In genomic region chr7:98477153-98477552, GRCm38 (mm10) we compare ENCODE assay signal across 23 mouse cellular contexts. TPM values are rescaled to one million over a fixed set of nuclear protein-coding genes. Genes with fewer than 3 reads are reported as not detected.
A peak's percentile ranks its signal among the peaks of the same experiment; 100 is the strongest.
DNase-seq lines count a peak whose midpoint lies in the region; ATAC-seq lines count a peak whose summit lies in the region.
"Had no signal": no experiment of that assay in that cellular context is flagged by ENCODE, and none has a peak within 500 bp of the region (broad histone marks: within the 10 kb centered on the region; RNA-seq: fewer than 3 reads in every experiment).

No protein-coding gene starts in this region.

- no peak for ATAC-seq in inflammation-experienced regulatory T-cells, adult 6 months
- ATAC-seq in granulocyte monocyte progenitor cell, adult 5-6 weeks (replicated peaks; ENCODE audit: poor library complexity, severe bottlenecking) = no peak
- ATAC-seq: forebrain, embryonic 15.5 days; intestine, embryonic 16.5 days; liver, embryonic 12.5 days had no signal

- intact Hi-C loops in heart, postnatal 36 days (cut with DNase I) = no loop called here
- intact Hi-C loops in gastrocnemius, postnatal 14 days (cut with DNase I; ENCODE audit: low total_unique reads) = loop anchor here (5.0 kb wide), 1 partner anchor 305 kb away; no protein-coding TSS in a partner anchor

- peak; percentile 93 for DNase-seq in heart, adult 11 months
- no peak for DNase-seq in heart, postnatal 36 days
- peak; percentile 78 for DNase-seq in brain, adult 2 months (ENCODE audit: low read depth, low spot score)
- peak; percentile 57 for DNase-seq in cerebellum, adult 8-10 months
- DNase-seq in gastrocnemius, postnatal 14 days = peak; percentile 69
- DNase-seq: adrenal gland, postnatal 36 days; kidney, postnatal 4 days; layer of hippocampus, adult 9-11 months; lung, adult 2 months; lung, postnatal 36 days; right cerebral cortex, adult 18-20 months had no signal

RNA-seq across cellular contexts. Expression of gene Lrrc32, which starts 11.9 kb away (rescaled TPM):
- 10 to 100 TPM; 14.6 to 15.8 TPM for total RNA-seq in heart, postnatal 36 days (2021)
- 1 to 10 TPM; 3.5 to 6.9 TPM for total RNA-seq in gastrocnemius, postnatal 14 days (2021)
- 10 to 100 TPM; 13.6 to 50.0 (median 44.7) TPM for polyA plus RNA-seq in inflammation-experienced regulatory T-cells, adult 6 months (2017; shearing (Covaris generic))
- total RNA-seq in granulocyte monocyte progenitor cell, adult 5-6 weeks (2014; fragmentation: Nextera tagmentation) = not detected in 2 replicates
- total RNA-seq in granulocyte monocyte progenitor cell, adult 5-6 weeks (2017) = not detected in 2 replicates
- total RNA-seq: MEL had no signal

RNA-seq across cellular contexts. Expression of gene Gucy2d, which starts 36.9 kb away (rescaled TPM):
- total RNA-seq in heart, postnatal 36 days (2021) = under 1 TPM in 1 of 2 experiments, not detected in 1; 0.25 TPM
- total RNA-seq in gastrocnemius, postnatal 14 days (2021) = under 1 TPM in 1 of 2 experiments, not detected in 1; 0.18 TPM
- polyA plus RNA-seq in inflammation-experienced regulatory T-cells, adult 6 months (2017; shearing (Covaris generic)) = not detected
- not detected in 2 replicates for total RNA-seq in granulocyte monocyte progenitor cell, adult 5-6 weeks (2014; fragmentation: Nextera tagmentation)
- total RNA-seq in granulocyte monocyte progenitor cell, adult 5-6 weeks (2017) = not detected in 2 replicates
- total RNA-seq: adrenal gland, postnatal 36 days; CH12.LX; MEL had no signal
- polyA plus RNA-seq: erythroblast, embryonic 14.5 days; forebrain, embryonic 15.5 days; kidney, embryonic 14.5 days; liver, embryonic 12.5 days; midbrain, embryonic 10.5 days; midbrain, postnatal 0 days; neural tube, embryonic 11.5 days had no signal

Comparison
In these comparisons a context has a peak if more than half of its experiments do, and no peak if none do; other contexts are left out.
1. DNase-seq: peak in heart, adult 11 months (single experiment), brain, adult 2 months (single experiment), cerebellum, adult 8-10 months (single experiment) and gastrocnemius, postnatal 14 days (single experiment); none in heart, postnatal 36 days (0 of 2).
2. RNA of gene Lrrc32, which starts 11.9 kb away (total RNA-seq): 14.6 to 15.8 TPM in heart, postnatal 36 days and 3.5 to 6.9 TPM in gastrocnemius, postnatal 14 days; not detected in granulocyte monocyte progenitor cell, adult 5-6 weeks; every median in the first group is over 4 times any median in the second.